Mouse (Mus musculus): ENCODE measurements at regions not wholly inside any gene's neighbourhood (a gene's known extent, or its start where the extent isn't known, plus 50 kb on each side); places are given as distances from the start of the nearest gene placed in this dataset.

DNA sequence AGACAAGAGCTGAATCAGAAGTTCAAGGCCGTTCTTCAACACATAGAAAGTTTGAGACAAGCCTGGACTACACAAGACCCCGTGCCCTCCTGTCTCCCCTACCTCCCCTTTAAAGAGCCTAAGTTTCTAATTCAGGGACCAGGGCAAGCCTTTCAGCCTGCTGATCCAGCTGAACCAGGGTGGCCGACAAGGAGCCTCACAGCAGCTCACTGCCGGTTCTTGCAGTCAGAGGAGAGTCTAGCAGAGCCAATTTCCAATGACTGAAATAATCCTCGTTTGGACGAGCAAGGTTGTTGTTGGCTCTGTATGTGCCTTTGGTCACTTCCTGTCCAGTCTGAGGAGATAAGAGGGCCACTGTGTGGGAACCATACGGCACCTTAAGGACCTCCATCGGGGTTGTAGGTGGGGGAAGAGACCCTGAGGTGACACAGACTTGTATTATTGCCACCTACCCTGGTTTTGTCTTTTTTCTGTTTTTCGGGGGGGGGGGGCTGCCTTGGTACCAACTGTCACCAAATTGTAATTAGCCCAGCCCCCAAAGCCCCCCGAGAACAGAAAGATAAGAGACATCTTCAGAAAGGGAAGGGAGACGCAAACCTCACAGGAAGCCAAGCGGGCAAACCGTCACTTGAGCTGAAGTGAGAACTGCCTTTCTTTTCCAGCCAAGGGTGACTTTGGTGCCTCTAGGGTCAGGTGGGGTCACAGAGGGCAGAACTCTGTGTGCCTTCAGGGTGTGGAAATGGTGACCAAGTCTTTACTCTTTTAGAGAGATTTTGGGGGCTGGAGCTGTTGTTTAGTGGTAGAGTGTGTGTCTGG is 58.1 kb upstream of the Cux1 start:
- peaks cover 13% of the 10 kb centered on the region for H3K4me1 ChIP-seq (ENCODE audit: control insufficient read depth, insufficient read depth, low read length)
- H3K27me3 ChIP-seq (ENCODE audit: control insufficient read depth, insufficient read depth, low read length): no peaks in the 10 kb centered on the region
- no peaks in the 10 kb centered on the region for H3K36me3 ChIP-seq (ENCODE audit: control insufficient read depth, insufficient read depth, low read length)
- H3K4me3 ChIP-seq (ENCODE audit: control insufficient read depth, low read depth, low read length): no peak overlapping the region
- H3K27ac ChIP-seq (ENCODE audit: control insufficient read depth, insufficient read depth, low read depth, low read length): no peak overlapping the region
- no peak for TF ChIP-seq CTCF (IDR thresholded peaks at IDR 0.05; ENCODE audit: control insufficient read depth, insufficient read depth, insufficient replicate concordance, low read depth, low read length)
- no peak for TF ChIP-seq POLR2A (IDR thresholded peaks at IDR 0.05; ENCODE audit: control insufficient read depth, low read depth, low read length)

DNA sequence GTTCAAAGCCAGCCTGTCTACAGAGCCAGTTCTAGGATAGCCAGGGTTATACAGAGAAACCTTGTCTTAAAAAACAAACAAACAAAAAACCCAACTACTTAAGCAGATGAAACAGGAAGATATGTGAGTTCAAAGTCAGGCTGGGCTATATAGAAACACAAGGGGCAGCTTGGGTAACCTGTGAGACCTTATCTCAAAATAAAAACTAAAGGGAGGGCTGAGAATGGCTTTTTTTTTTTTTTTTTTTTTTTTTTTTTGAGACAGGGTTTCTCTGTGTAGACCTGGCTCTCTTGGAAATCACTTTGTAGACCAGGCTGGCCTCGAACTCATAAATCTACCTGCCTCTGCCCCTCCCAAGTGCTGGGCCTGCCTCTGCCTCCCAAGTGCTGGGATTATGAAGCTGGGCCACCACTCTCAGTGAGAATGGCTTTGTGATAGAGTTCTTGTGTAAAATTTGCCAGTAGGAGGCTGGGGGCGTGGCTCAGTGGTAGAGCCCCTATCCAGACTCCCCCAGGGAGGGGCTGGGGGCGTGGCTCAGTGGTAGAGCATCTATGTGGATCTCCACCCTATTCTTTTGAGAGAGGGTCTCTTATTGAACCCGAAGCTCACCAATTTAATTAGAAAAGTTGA is 59.0 kb upstream of the Cux1 start:
- no peaks in the 10 kb centered on the region for H3K27me3 ChIP-seq (ENCODE audit: control insufficient read depth, insufficient read depth, low read length)
- no peaks in the 10 kb centered on the region for H3K36me3 ChIP-seq (ENCODE audit: control insufficient read depth, insufficient read depth, low read length)
- H3K4me1 ChIP-seq (ENCODE audit: control insufficient read depth, insufficient read depth, low read length): peaks cover 13% of the 10 kb centered on the region
- TF ChIP-seq CTCF (IDR thresholded peaks at IDR 0.05; ENCODE audit: control insufficient read depth, insufficient read depth, insufficient replicate concordance, low read depth, low read length): no peak
- no peak overlapping the region for H3K4me3 ChIP-seq (ENCODE audit: control insufficient read depth, low read depth, low read length)
- no peak overlapping the region for H3K27ac ChIP-seq (ENCODE audit: control insufficient read depth, insufficient read depth, low read depth, low read length)

DNA sequence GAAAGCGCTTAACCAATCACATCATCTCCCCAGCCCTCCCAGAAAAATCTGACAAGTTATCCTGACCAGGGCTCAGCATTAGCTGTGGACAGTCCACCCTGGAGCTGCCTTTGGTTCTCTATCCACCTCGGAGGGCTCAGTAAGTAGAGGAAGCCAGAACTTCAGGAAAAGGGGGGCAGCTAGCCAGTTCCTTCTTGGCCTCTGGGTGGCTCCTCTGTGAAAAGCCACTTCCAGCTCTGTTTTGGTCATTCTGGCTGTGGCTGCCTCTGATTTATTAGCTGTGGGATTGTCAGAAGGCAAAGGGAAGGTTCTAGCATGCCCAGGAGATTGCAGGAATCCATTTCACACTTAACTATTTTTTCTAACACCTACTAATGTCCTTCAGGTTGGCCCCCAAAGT is 59.6 kb upstream of the Cux1 start:
- H3K4me1 ChIP-seq (ENCODE audit: control insufficient read depth, insufficient read depth, low read length): peaks cover 13% of the 10 kb centered on the region
- TF ChIP-seq CTCF (IDR thresholded peaks at IDR 0.05; ENCODE audit: control insufficient read depth, insufficient read depth, insufficient replicate concordance, low read depth, low read length): no peak

DNA sequence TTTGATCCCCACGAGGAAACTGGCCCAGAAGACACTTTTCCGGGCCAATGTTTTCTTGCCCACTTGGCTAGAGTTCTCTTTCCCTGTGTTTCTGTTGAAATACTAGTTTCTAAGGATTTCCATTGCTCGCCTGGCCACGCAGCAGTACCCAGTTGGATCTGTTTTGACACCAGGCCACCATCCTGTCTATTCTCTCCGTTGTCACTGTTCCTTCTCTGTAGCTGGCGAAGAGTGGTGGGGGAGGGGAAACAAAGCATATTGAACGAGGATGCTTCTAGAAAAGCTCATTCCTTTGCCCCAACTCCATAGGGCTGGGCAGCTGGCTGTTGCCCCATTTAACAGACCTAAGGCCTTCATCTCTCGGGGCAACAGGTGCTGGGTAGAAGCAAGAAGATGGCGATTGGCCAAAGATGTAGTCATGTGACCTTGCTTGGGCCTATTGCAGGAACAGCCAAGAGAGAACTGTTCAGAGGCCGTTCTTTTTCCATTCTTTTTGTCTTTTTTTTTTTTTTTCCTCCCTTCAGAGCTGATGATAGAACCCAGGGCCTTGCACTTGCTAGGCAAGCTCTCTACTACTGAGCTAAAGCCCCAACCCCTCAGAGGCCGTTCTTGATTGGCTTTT is 60.5 kb upstream of the Cux1 start:
- H3K27me3 ChIP-seq (ENCODE audit: control insufficient read depth, insufficient read depth, low read length): no peaks in the 10 kb centered on the region
- H3K27ac ChIP-seq (ENCODE audit: control insufficient read depth, insufficient read depth, low read depth, low read length): no peak overlapping the region; the same call in 1 of the 2 replicates
- TF ChIP-seq POLR2A (IDR thresholded peaks at IDR 0.05; ENCODE audit: control insufficient read depth, low read depth, low read length): no peak
- no peak for TF ChIP-seq CTCF (IDR thresholded peaks at IDR 0.05; ENCODE audit: control insufficient read depth, insufficient read depth, insufficient replicate concordance, low read depth, low read length)
- no peaks in the 10 kb centered on the region for H3K36me3 ChIP-seq (ENCODE audit: control insufficient read depth, insufficient read depth, low read length)
- H3K4me1 ChIP-seq (ENCODE audit: control insufficient read depth, insufficient read depth, low read length): peaks cover 10% of the 10 kb centered on the region
- no peak overlapping the region for H3K4me3 ChIP-seq (ENCODE audit: control insufficient read depth, low read depth, low read length)

More for the DNA sequence above, 59.6 kb upstream of the Cux1 start:
- no peaks in the 10 kb centered on the region for H3K27me3 ChIP-seq (ENCODE audit: control insufficient read depth, insufficient read depth, low read length)
- no peak overlapping the region for H3K4me3 ChIP-seq (ENCODE audit: control insufficient read depth, low read depth, low read length)
- H3K36me3 ChIP-seq (ENCODE audit: control insufficient read depth, insufficient read depth, low read length): no peaks in the 10 kb centered on the region
- H3K27ac ChIP-seq (ENCODE audit: control insufficient read depth, insufficient read depth, low read depth, low read length): no peak overlapping the region

DNA sequence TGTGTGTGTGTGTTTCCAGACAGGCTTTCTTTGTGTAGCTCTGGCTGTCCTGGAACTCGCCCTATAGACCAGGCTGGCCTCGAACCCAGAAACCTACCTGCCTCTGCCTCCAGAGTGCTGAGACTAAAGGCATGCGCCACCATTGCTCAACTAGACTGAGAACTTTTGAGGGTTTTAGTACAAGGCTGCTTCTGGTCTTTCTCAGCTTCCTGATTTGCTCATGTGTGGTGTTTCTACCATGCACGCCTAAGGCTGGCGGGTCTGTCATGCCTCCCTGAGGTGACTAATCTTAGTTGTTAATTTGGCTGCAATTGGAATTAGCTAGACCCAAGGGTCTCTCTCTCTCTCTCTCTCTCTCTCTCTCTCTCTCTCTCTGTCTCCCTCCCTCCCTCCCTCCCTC is 61.2 kb upstream of the Cux1 start:
- Histone ChIP-seq H3K27ac (ENCODE audit: control insufficient read depth, insufficient read depth, low read depth, low read length) (no peak overlapping the region), H3K4me3 (ENCODE audit: control insufficient read depth, low read depth, low read length) (no peak overlapping the region), H3K4me1 (ENCODE audit: control insufficient read depth, insufficient read depth, low read length) (peaks cover 8% of the 10 kb centered on the region), H3K36me3 (ENCODE audit: control insufficient read depth, insufficient read depth, low read length) (no peaks in the 10 kb centered on the region), H3K27me3 (ENCODE audit: control insufficient read depth, insufficient read depth, low read length) (no peaks in the 10 kb centered on the region)
- TF ChIP-seq POLR2A (IDR thresholded peaks at IDR 0.05; ENCODE audit: control insufficient read depth, low read depth, low read length): no peak
- TF ChIP-seq CTCF (IDR thresholded peaks at IDR 0.05; ENCODE audit: control insufficient read depth, insufficient read depth, insufficient replicate concordance, low read depth, low read length): no peak

DNA sequence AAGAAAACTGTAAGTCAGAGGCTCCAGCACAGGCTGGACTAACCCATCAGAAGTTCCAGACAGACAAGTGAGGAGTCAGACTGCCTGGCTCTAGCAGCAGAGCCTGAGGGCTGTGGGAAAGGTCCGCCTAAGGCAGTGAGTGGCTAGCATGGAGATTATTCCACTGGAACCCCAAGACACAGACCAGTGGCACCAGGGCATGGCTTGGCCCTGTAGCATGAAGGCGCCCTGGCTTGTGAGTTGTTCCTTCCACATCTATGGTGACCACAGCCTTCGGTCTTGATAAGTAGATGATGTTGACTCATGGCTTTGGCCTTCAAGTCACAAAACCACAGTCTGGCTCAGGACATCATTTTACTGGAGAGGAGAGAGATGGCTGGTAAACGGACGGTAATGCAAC is 60.7 kb upstream of the Myl10 start:
- no peaks in the 10 kb centered on the region for H3K36me3 ChIP-seq (ENCODE audit: control insufficient read depth, insufficient read depth, low read length)
- TF ChIP-seq POLR2A (IDR thresholded peaks at IDR 0.05; ENCODE audit: control insufficient read depth, low read depth, low read length) (no peak), CTCF (IDR thresholded peaks at IDR 0.05; ENCODE audit: control insufficient read depth, insufficient read depth, insufficient replicate concordance, low read depth, low read length) (no peak)

DNA sequence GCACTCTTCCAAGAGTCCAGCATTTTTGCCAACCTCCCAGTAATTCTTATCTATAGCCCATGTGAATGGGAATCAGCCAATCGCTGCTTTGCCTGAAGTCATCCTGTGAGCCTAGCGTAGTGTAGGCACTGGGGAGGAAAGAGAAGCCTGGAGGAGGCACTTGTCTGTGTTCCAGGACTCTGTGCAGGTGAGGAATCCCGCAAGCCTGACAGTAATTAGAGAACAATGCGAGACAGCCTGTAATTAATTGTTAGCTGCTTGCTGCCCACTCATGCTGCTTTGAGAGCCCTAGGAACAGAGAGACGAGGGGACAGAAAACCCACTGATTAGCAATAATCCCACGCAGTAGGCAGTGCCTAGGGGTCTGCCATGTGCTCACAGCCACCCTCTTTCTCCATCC is 59.0 kb upstream of the Myl10 start:
- TF ChIP-seq POLR2A (IDR thresholded peaks at IDR 0.05; ENCODE audit: control insufficient read depth, low read depth, low read length) (no peak), CTCF (IDR thresholded peaks at IDR 0.05; ENCODE audit: control insufficient read depth, insufficient read depth, insufficient replicate concordance, low read depth, low read length) (no peak)
- Histone ChIP-seq H3K27me3 (ENCODE audit: control insufficient read depth, insufficient read depth, low read length) (no peaks in the 10 kb centered on the region), H3K27ac (ENCODE audit: control insufficient read depth, insufficient read depth, low read depth, low read length) (no peak overlapping the region), H3K4me3 (ENCODE audit: control insufficient read depth, low read depth, low read length) (no peak overlapping the region), H3K4me1 (ENCODE audit: control insufficient read depth, insufficient read depth, low read length) (no peaks in the 10 kb centered on the region), H3K36me3 (ENCODE audit: control insufficient read depth, insufficient read depth, low read length) (no peaks in the 10 kb centered on the region)

More for the DNA sequence above, 60.7 kb upstream of the Myl10 start:
- Histone ChIP-seq H3K27ac (ENCODE audit: control insufficient read depth, insufficient read depth, low read depth, low read length) (no peak overlapping the region), H3K27me3 (ENCODE audit: control insufficient read depth, insufficient read depth, low read length) (no peaks in the 10 kb centered on the region), H3K4me3 (ENCODE audit: control insufficient read depth, low read depth, low read length) (no peak overlapping the region), H3K4me1 (ENCODE audit: control insufficient read depth, insufficient read depth, low read length) (peaks cover 3% of the 10 kb centered on the region)
